Mouse (Mus musculus) midbrain, embryonic 14.5 days (tissue): ENCODE data around the gene Lzic. TPM values are rescaled to one million over a fixed set of nuclear protein-coding genes. Genes with fewer than 3 reads are reported as not detected.

Experiments
- ATAC-seq: fragments of 200-750 bp; cut with Nextera tagmentation; 2 replicates; pipeline ENCODE4 v1.8.0; 2017; ENCODE audit warnings: moderate number of reproducible peaks, moderate library complexity; ENCODE audit not compliant: low FRiP score, low TSS enrichment
- DNase-seq: peaks from one replicate; pipeline ENCODE4 v3.0.0-alpha.2; 2015
- H3K27ac ChIP-seq: fragments of 300-500 bp; sonication (generic); replicated peaks from 2 replicates; pipeline ENCODE4 v1.5.1; 2014; ENCODE audit warnings: mild to moderate bottlenecking, low read depth, low read length, moderate library complexity
- H3K27me3 ChIP-seq: fragments of 300-500 bp; sonication (generic); 2 replicates; pipeline ENCODE4 v1.6.1; 2014; ENCODE audit warnings: low read length, control low read depth, mixed read lengths; ENCODE audit not compliant: control insufficient read depth, insufficient read depth
- H3K36me3 ChIP-seq: fragments of 300-500 bp; sonication (generic); 2 replicates; pipeline ENCODE4 v1.6.1; 2014; ENCODE audit warnings: low read length, control low read depth; ENCODE audit not compliant: control insufficient read depth, insufficient read depth
- H3K4me1 ChIP-seq: fragments of 300-500 bp; sonication (generic); 2 replicates; pipeline ENCODE4 v1.6.1; 2014; ENCODE audit warnings: mild to moderate bottlenecking, antibody characterized with exemption, low read length, control low read depth; ENCODE audit not compliant: control insufficient read depth, insufficient read depth
- H3K4me2 ChIP-seq: fragments of 300-500 bp; sonication (generic); 2 replicates; pipeline ENCODE4 v1.6.1; 2014; ENCODE audit warnings: mild to moderate bottlenecking, low read length, moderate library complexity
- H3K4me3 ChIP-seq: fragments of 300-500 bp; sonication (generic); replicated peaks from 2 replicates; pipeline ENCODE4 v1.5.1; 2014; ENCODE audit warnings: low read depth, low read length
- H3K9ac ChIP-seq: fragments of 300-500 bp; sonication (generic); replicated peaks from 2 replicates; pipeline ENCODE4 v1.6.1; 2014; ENCODE audit warnings: mild to moderate bottlenecking, low read length, moderate library complexity
- H3K9me3 ChIP-seq: fragments of 300-500 bp; sonication (generic); 2 replicates; pipeline ENCODE4 v1.6.1; 2016; ENCODE audit warnings: low read length, control low read depth, mixed read lengths; ENCODE audit not compliant: control insufficient read depth
- WGBS: fragments of 180-500 bp; shearing (Covaris S2); extraction: QIAGEN DNeasy Blood & Tissue Kit; methylation state at CpG from one replicate; pipeline ENCODE4 v1.1.7; 2014; 5-methylcytosine and 5-hydroxymethylcytosine counted together
- polyA plus RNA-seq: library from polyadenylated mRNA; unstranded; fragments of >200 nt; fragmentation: Nextera tagmentation; extraction: Ambion mirVana; gene quantifications from 2 replicates; pipeline ENCODE4 v1.2.1, GENCODE M21; 2014

The Lzic gene
- polyA plus RNA-seq, 1 experiment from 2014 or later, result 49.7 TPM

- H3K4me2 ChIP-seq, result no peak overlapping the region
- H3K36me3 ChIP-seq, result peaks cover 61% of the 10 kb centered on the region
- DNase-seq, result no peak
- peaks cover 10% of the 10 kb centered on the region for H3K4me1 ChIP-seq
- ATAC-seq, result no peak
- 94% methylated on average over 14 of the region's 14 CpGs for WGBS
- H3K27ac ChIP-seq, result no peak overlapping the region
- no peaks in the 10 kb centered on the region for H3K27me3 ChIP-seq
- no peak overlapping the region for H3K4me3 ChIP-seq
- no peak overlapping the region for H3K9ac ChIP-seq
- no peaks in the 10 kb centered on the region for H3K9me3 ChIP-seq
These were observed 4.6 kb downstream of the Lzic start for GRCm38 (mm10) chr4:149489415-149490240.

- H3K9ac ChIP-seq, result no peak overlapping the region
- peaks cover 7% of the 10 kb centered on the region; the same call in 1 of the 2 replicates for H3K4me1 ChIP-seq
- peaks cover 73% of the 10 kb centered on the region for H3K36me3 ChIP-seq
- ATAC-seq (no peak), DNase-seq (no peak)
- H3K4me2 ChIP-seq, result no peak overlapping the region
- H3K27me3 ChIP-seq, result no peaks in the 10 kb centered on the region
- no peak overlapping the region for H3K27ac ChIP-seq
- H3K4me3 ChIP-seq, result no peak overlapping the region
- H3K9me3 ChIP-seq, result no peaks in the 10 kb centered on the region
- 96% methylated on average over 3 of the region's 3 CpGs for WGBS
These were observed 6.1 kb downstream of the Lzic start for GRCm38 (mm10) chr4:149491151-149491550.

- H3K9me3 ChIP-seq, result no peaks in the 10 kb centered on the region
- WGBS, result 29% methylated on average over 2 of the region's 2 CpGs
- peak overlapping the region; percentile 41; the same call in 1 of the 2 replicates for H3K27ac ChIP-seq
- H3K36me3 ChIP-seq, result peaks cover 70% of the 10 kb centered on the region
- no peaks in the 10 kb centered on the region for H3K27me3 ChIP-seq
- no peaks in the 10 kb centered on the region for H3K4me1 ChIP-seq
- DNase-seq, result peak; percentile 41
- H3K4me2 ChIP-seq, result no peak overlapping the region
- H3K4me3 ChIP-seq, result no peak overlapping the region
- no peak overlapping the region for H3K9ac ChIP-seq
- no peak; the same call in 1 of the 2 replicates for ATAC-seq
These were observed 11.6 kb downstream of the Lzic start for GRCm38 (mm10) chr4:149496612-149497011.

- Histone ChIP-seq H3K4me3 (no peak overlapping the region), H3K4me1 (no peaks in the 10 kb centered on the region), H3K4me2 (no peak overlapping the region), H3K27me3 (no peaks in the 10 kb centered on the region), H3K9me3 (no peaks in the 10 kb centered on the region), H3K9ac (no peak overlapping the region), H3K36me3 (peaks cover 54% of the 10 kb centered on the region), H3K27ac (no peak overlapping the region)
- DNase-seq, result no peak
- WGBS, result 71% methylated on average over 8 of the region's 8 CpGs
- ATAC-seq, result no peak
These were observed 13.9 kb downstream of the Lzic start for GRCm38 (mm10) chr4:149498901-149499300.

- H3K4me2 ChIP-seq, result no peak overlapping the region
- H3K27ac ChIP-seq, result no peak overlapping the region
- no peaks in the 10 kb centered on the region for H3K27me3 ChIP-seq
- no peak overlapping the region for H3K9ac ChIP-seq
- no peak overlapping the region for H3K4me3 ChIP-seq
- ATAC-seq (no peak), DNase-seq (no peak)
- H3K4me1 ChIP-seq, result no peaks in the 10 kb centered on the region
- WGBS, result 80% methylated on average over 5 of the region's 5 CpGs
- no peaks in the 10 kb centered on the region for H3K9me3 ChIP-seq
- H3K36me3 ChIP-seq, result peaks cover 45% of the 10 kb centered on the region
These were observed 14.8 kb downstream of the Lzic start for GRCm38 (mm10) chr4:149499790-149500189.

- no peak for ATAC-seq
- no peak overlapping the region for H3K27ac ChIP-seq
- H3K9ac ChIP-seq, result no peak overlapping the region
- no peaks in the 10 kb centered on the region for H3K4me1 ChIP-seq
- no peak for DNase-seq
- no peak overlapping the region for H3K4me2 ChIP-seq
- H3K27me3 ChIP-seq, result no peaks in the 10 kb centered on the region
- WGBS, result 89% methylated on average over 5 of the region's 5 CpGs
- H3K9me3 ChIP-seq, result no peaks in the 10 kb centered on the region
- H3K4me3 ChIP-seq, result no peak overlapping the region
- H3K36me3 ChIP-seq, result peaks cover 14% of the 10 kb centered on the region
These were observed 19.3 kb downstream of the Lzic start for GRCm38 (mm10) chr4:149504363-149504762.

- ATAC-seq (no peak), DNase-seq (no peak)
- H3K27ac ChIP-seq, result no peak overlapping the region
- peaks cover 14% of the 10 kb centered on the region for H3K36me3 ChIP-seq
- 35% methylated on average over 3 of the region's 3 CpGs for WGBS
- H3K27me3 ChIP-seq, result no peaks in the 10 kb centered on the region
- H3K4me2 ChIP-seq, result no peak overlapping the region
- H3K4me3 ChIP-seq, result no peak overlapping the region
- no peaks in the 10 kb centered on the region for H3K4me1 ChIP-seq
- no peaks in the 10 kb centered on the region for H3K9me3 ChIP-seq
- no peak overlapping the region for H3K9ac ChIP-seq
These were observed 19.8 kb downstream of the Lzic start for GRCm38 (mm10) chr4:149504858-149505257.

- Histone ChIP-seq H3K4me1 (no peaks in the 10 kb centered on the region), H3K36me3 (peaks cover 10% of the 10 kb centered on the region), H3K4me2 (no peak overlapping the region), H3K27me3 (no peaks in the 10 kb centered on the region), H3K9ac (no peak overlapping the region), H3K9me3 (no peaks in the 10 kb centered on the region), H3K4me3 (no peak overlapping the region), H3K27ac (no peak overlapping the region)
- peak; percentile 52 for DNase-seq
- ATAC-seq, result no peak
- 64% methylated on average over 14 of the region's 15 CpGs for WGBS
These were observed 20.4 kb downstream of the Lzic start for GRCm38 (mm10) chr4:149505261-149505967.
